Mouse (Mus musculus): ENCODE data around the gene Zfp512b. TPM values are rescaled to one million over a fixed set of nuclear protein-coding genes. Genes with fewer than 3 reads are reported as not detected.

Zfp512b gene
- total and polyA plus RNA-seq, 3 experiments: 11.0 to 26.8 (median 16.6) TPM

DNA sequence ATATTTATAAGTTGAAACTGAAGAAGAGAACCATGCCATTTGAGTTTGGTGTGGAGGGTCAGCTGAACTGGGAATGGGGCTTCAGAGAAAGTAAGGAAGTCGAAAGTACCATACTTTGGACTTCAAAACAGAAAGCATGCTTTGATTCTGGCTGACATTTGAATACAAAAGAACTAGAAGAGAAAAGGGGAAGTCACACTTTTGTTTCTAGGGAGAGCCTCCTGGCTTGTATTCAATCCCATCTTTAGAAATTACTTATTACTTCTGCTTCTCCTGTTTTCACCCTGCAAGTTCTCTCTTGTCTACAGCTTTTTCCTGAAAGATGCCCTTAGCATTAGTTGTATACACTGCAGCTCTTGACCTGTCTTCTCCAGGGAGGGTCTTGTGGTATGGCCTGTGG is 44.4 kb downstream of the Zfp512b start:
- in situ Hi-C loops (cut with MboI; ENCODE audit: low pct_ligation_motif_present, low pct_unique_long_range_greater_than_20kb, low sequenced_read_pairs): no loop called here
- no peak overlapping the region for H3K9ac ChIP-seq (ENCODE audit: insufficient read depth, low read depth)
- no peak overlapping the region for H3K4me3 ChIP-seq (replicated peaks in 1 of 3; ENCODE audit: low read depth in 2 of 3, low read length in 2 of 3, poor library complexity in 1 of 3)
- no peak for TF ChIP-seq POLR2A (IDR thresholded peaks at IDR 0.05; ENCODE audit: low read depth, low read length)
- no peak for TF ChIP-seq GABPA (IDR thresholded peaks at IDR 0.05; ENCODE audit: insufficient replicate concordance, low read depth, low read length)
- peak; percentile 25; the same call in 1 of the 2 replicates for TF ChIP-seq BHLHE40 (IDR thresholded peaks at IDR 0.05; ENCODE audit: low read depth, low read length)
- TF ChIP-seq SIN3A (IDR thresholded peaks at IDR 0.05; ENCODE audit: low read length): no peak
- no peak for TF ChIP-seq TBP (conservative IDR thresholded peaks at IDR 0.05; ENCODE audit: low read depth, low read length)
- TF ChIP-seq USF2 (conservative IDR thresholded peaks at IDR 0.05; ENCODE audit: low read depth, low read length): no peak
- peak; percentile 77 for TF ChIP-seq IRF4 (IDR thresholded peaks at IDR 0.05; ENCODE audit: low read depth, low read length)
- TF ChIP-seq EP300 (IDR thresholded peaks at IDR 0.05; ENCODE audit: low read length): peak; percentile 84
- no peak; the same call in 1 of the 2 replicates for TF ChIP-seq MAX (IDR thresholded peaks at IDR 0.05; ENCODE audit: low read length)
- H3K27me3 ChIP-seq (replicated peaks): no peaks in the 10 kb centered on the region
- peaks cover 15% of the 10 kb centered on the region for H3K79me2 ChIP-seq (replicated peaks; ENCODE audit: control insufficient read depth, extremely low read depth, insufficient read depth, poor library complexity, severe bottlenecking)
- DNase-seq (ENCODE audit: extremely low read depth): peak; percentile 26
- H3K9me3 ChIP-seq (replicated peaks; ENCODE audit: low read length): no peaks in the 10 kb centered on the region
- H3K27ac ChIP-seq (ENCODE audit: insufficient read depth, low read depth): peak overlapping the region; percentile 58; the same call in 1 of the 2 replicates
- H3K4me2 ChIP-seq (ENCODE audit: insufficient read depth, low read depth, poor library complexity, severe bottlenecking): no peak overlapping the region
- peaks cover 60 to 81% of the 10 kb centered on the region in 2 experiments for H3K36me3 ChIP-seq (replicated peaks in 1 of 2; ENCODE audit: control insufficient read depth in 1 of 2, insufficient read depth in 1 of 2, low read length in 1 of 2)
- dilution Hi-C loops (cut with MboI; ENCODE audit: extremely low pct_ligation_motif_present, extremely low pct_unique_long_range_greater_than_20kb, low sequenced_read_pairs): no loop called here
- peaks cover 4 to 29% of the 10 kb centered on the region in 2 experiments for H3K4me1 ChIP-seq (ENCODE audit: control insufficient read depth in 1 of 2, insufficient read depth in 2 of 2)

DNA sequence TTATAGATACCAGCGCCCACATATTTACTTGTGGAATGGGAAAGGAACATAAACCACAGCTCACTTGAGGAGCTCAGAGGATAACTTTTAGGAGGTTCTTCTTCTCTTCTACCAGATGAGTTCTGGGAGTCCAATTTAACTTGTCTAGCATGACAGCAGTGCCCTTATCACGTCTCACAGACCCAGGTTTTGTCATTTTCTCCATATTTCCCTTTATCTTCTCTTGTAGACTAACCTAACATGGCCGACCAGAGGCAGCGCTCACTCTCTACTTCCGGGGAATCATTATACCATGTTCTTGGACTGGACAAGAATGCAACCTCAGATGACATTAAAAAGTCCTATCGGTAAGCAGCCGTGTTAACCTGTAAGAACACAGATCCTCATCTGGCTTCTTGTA is 46.5 kb downstream of the Zfp512b start:
- Histone ChIP-seq H3K9ac (ENCODE audit: insufficient read depth, low read depth) (no peak overlapping the region), H3K4me1 (ENCODE audit: control insufficient read depth in 1 of 2, insufficient read depth in 2 of 2) (peaks cover 4 to 34% of the 10 kb centered on the region in 2 experiments), H3K27me3 (replicated peaks) (no peaks in the 10 kb centered on the region), H3K27ac (ENCODE audit: insufficient read depth, low read depth) (no peak overlapping the region), H3K9me3 (replicated peaks; ENCODE audit: low read length) (no peaks in the 10 kb centered on the region), H3K79me2 (replicated peaks; ENCODE audit: control insufficient read depth, extremely low read depth, insufficient read depth, poor library complexity, severe bottlenecking) (peaks cover 26% of the 10 kb centered on the region), H3K4me3 (replicated peaks in 1 of 3; ENCODE audit: low read depth in 2 of 3, low read length in 2 of 3, poor library complexity in 1 of 3) (no peak overlapping the region), H3K4me2 (ENCODE audit: insufficient read depth, low read depth, poor library complexity, severe bottlenecking) (no peak overlapping the region), H3K36me3 (replicated peaks in 1 of 2; ENCODE audit: control insufficient read depth in 1 of 2, insufficient read depth in 1 of 2, low read length in 1 of 2) (peaks cover 44 to 75% of the 10 kb centered on the region in 2 experiments)
- no peak for TF ChIP-seq ZNF384 (IDR thresholded peaks at IDR 0.05; ENCODE audit: low read depth, low read length)
- TF ChIP-seq NELFE (IDR thresholded peaks at IDR 0.05; ENCODE audit: low read depth, low read length): no peak
- TF ChIP-seq CHD2 (IDR thresholded peaks at IDR 0.05; ENCODE audit: low read length): no peak
- no peak for TF ChIP-seq MAZ (IDR thresholded peaks at IDR 0.05; ENCODE audit: low read depth, low read length)
- TF ChIP-seq KAT2A (IDR thresholded peaks at IDR 0.05; ENCODE audit: insufficient replicate concordance, low read length): no peak
- TF ChIP-seq TBP (conservative IDR thresholded peaks at IDR 0.05; ENCODE audit: low read depth, low read length): no peak
- no peak for TF ChIP-seq BHLHE40 (IDR thresholded peaks at IDR 0.05; ENCODE audit: low read depth, low read length)
- no peak for TF ChIP-seq ELF1 (IDR thresholded peaks at IDR 0.05; ENCODE audit: low read depth, low read length)
- TF ChIP-seq POLR2A (IDR thresholded peaks at IDR 0.05; ENCODE audit: low read depth, low read length): no peak
- no peak for TF ChIP-seq JUN (IDR thresholded peaks at IDR 0.05; ENCODE audit: insufficient read depth, low read depth, low read length)
- TF ChIP-seq SMC3 (IDR thresholded peaks at IDR 0.05; ENCODE audit: low read depth, low read length): no peak
- TF ChIP-seq MXI1 (IDR thresholded peaks at IDR 0.05; ENCODE audit: low read depth, low read length): no peak
- no peak for TF ChIP-seq CHD1 (IDR thresholded peaks at IDR 0.05; ENCODE audit: low read depth, low read length)
- TF ChIP-seq IRF4 (IDR thresholded peaks at IDR 0.05; ENCODE audit: low read depth, low read length): no peak
- no peak for TF ChIP-seq E2F4 (IDR thresholded peaks at IDR 0.05; ENCODE audit: insufficient replicate concordance, low read depth, low read length)
- TF ChIP-seq SIN3A (IDR thresholded peaks at IDR 0.05; ENCODE audit: low read length): no peak
- no peak for TF ChIP-seq USF2 (conservative IDR thresholded peaks at IDR 0.05; ENCODE audit: low read depth, low read length)
- no peak for TF ChIP-seq USF1 (IDR thresholded peaks at IDR 0.05; ENCODE audit: low read depth, low read length)
- no peak for TF ChIP-seq ETS1 (conservative IDR thresholded peaks at IDR 0.05; ENCODE audit: low read depth, low read length)
- TF ChIP-seq GABPA (IDR thresholded peaks at IDR 0.05; ENCODE audit: insufficient replicate concordance, low read depth, low read length): no peak
- dilution Hi-C loops (cut with MboI; ENCODE audit: extremely low pct_ligation_motif_present, extremely low pct_unique_long_range_greater_than_20kb, low sequenced_read_pairs) (no loop called here), in situ Hi-C loops (cut with MboI; ENCODE audit: low pct_ligation_motif_present, low pct_unique_long_range_greater_than_20kb, low sequenced_read_pairs) (no loop called here)
- DNase-seq (ENCODE audit: extremely low read depth): no peak

Measured in CH12.LX (cell line).